Mouse (Mus musculus) monocyte, adult 2 months (primary cell): ENCODE measurements around the gene Tmx1.

ENCODE experiments used
- DNase-seq, 2 experiments: peaks; one replicate each; pipeline ENCODE4 v3.0.0; 2022; ENCODE audit warnings: low spot score in 2 of 2, low read depth in 1 of 2

The Tmx1 gene

GRCm38 (mm10) chr12:70485956-70486355 lies 33.1 kb downstream of the Tmx1 start:
- no peak for DNase-seq

GRCm38 (mm10) chr12:70486716-70487480 lies 34.0 kb downstream of the Tmx1 start:
- no peak for DNase-seq

DNA sequence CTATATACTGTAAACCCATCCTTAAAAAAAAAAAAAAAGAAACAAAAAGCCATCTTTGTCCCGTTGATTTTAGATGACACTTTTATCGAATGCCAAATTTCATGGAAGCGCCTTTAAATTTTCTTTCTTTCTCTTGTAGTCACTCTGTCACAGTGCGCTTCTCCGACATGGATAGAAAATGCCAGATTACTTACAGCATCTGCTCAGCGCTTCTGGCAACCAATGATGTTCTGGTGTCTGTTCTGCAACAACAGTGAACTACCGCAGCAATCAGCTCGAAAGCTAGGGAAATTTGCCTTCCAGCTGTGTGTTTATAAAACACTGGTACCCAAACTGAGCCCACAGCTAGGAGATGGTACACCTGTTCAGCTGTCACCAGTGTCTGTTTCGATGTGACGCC lies 39.5 kb downstream of the Tmx1 start:
- no peak for DNase-seq

DNA sequence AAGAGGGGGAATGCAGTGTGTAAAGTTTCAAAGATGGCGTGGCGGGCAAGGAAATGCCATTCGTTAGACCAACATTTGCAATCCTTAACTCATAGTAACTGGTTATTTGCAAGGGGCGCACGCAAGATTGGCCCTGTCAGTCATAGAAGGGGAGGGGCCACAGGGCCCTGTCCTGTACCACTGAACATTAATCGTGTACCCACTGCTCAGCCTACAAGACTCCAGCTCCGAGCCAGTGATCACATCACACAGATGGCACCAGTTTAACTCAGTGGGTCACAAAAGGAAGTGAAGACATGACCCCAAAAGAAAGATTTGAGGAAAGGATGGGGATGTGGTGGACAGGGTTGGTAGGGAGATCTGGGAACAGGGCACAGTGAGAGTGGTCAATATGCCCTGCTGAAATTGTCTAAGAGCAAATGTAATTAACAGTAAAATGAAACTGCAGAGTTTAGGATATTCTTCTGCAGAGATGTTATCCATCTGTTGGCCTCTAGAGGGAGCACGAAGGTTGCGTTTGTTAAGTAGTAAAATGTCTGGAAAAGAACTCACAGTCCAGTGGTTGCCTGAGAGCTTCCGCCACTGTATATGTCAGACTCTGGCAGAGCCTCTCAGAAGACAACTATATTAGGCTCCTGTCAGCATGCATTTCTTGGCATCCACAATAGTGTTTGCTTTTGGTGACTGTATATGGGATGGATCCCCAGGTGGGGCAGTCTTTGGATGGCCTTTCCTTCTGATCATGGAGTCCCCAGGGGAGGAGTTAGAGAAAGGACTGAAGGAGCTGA lies 41.8 kb downstream of the Tmx1 start:
- DNase-seq, result no peak

DNA sequence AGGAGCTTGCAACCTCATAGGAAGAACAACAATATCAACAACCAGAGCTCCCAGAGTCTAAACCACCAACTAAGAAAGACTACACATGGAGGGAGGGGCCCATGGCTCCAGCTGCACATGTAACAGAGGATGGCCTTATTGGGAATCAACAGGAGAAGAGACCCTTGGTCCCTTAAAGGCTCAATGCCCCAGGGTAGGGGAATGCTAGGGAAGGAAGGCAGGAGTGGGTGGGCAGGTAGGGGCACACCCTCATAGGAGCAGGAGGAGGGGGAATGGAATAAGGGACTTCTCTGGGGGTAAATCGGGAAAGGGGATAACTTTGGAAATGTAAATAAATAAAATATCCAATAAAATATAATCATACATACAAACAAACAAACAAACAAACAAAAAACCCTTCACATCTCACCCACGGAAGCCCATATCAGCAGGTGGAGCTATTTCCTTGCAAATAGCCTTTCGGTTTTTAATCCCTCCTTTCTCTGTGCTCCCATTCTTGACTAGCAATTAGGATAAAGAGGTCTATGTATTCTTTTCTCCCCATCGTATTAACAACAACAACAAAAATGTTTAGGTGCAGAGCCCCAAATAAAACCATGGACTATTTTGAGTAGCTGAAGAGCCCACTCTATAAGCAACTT lies 42.5 kb downstream of the Tmx1 start:
- no peak for DNase-seq

DNA sequence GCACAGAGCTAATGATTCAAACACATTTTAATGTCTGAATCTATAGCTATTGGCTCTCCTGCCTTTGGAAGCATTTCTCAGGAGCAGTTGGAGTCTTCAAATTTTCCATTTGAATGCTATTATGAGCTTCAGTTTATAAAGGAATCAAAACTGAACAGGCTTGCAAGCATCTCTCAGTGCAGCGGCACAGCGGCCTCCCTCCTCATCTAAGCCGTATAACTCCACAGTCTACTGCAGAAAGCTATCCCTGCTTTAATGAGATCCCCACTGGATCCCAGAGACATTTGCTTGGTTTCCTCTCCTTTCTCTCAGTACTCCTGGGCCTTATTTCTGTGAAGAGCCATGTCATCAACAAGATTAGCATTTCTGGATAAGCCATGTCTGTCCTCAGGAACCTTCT lies 45.2 kb downstream of the Tmx1 start:
- DNase-seq, result no peak

GRCm38 (mm10) chr12:70505971-70506370 lies 53.1 kb downstream of the Tmx1 start:
- DNase-seq, result no peak

DNA sequence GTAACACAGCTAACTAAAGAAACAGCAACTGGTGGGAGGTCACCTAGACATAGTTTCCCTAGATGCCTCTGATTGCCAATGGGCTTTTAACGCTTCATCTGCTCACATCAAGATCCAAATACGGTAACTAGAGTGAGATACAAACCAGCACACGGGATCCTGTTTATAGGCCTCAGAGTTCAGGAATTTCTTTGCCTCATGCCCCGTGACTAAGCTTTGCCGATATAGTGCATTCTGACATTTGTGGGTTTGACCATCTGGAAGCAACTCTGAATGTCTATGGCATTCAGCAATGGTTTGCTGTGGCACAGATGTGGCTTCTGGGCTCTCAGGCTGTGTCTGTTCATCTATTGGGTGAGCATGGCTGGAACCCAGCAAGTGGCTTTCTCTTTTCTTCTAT lies 59.1 kb downstream of the Tmx1 start:
- no peak for DNase-seq

DNA sequence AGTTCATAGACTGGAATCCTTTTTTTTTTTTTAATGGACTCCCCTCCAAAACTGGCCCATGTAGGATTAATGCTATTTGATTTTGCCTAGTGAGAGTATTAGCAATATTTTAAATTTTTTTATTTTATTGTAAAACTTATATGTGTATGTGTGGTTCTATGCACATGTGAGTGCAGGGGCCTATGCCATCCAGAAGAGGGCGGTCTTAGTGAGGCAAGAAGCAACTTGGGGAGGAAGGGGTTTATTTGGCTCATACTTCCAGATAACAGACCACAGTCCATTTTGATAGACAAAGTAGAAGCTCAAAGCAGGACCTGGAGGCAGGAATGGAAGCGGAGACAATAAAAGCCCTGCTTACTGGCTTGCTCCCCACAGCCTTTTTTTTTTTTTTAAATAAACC lies 59.5 kb downstream of the Tmx1 start:
- DNase-seq, result no peak
